Mouse (Mus musculus) heart, embryonic 16.5 days (tissue): ENCODE results near the gene Btbd9. TPM values are rescaled to one million over a fixed set of nuclear protein-coding genes. Genes with fewer than 3 reads are reported as not detected.

Experiments used
- ATAC-seq: fragments of 200-750 bp; cut with Nextera tagmentation; replicated peaks from 2 replicates; pipeline ENCODE4 v1.8.0; 2017; ENCODE audit warnings: moderate number of reproducible peaks; ENCODE audit not compliant: insufficient read depth, low FRiP score; ENCODE audit errors: extremely low read depth
- H3K27ac ChIP-seq: fragments of 300-500 bp; sonication (generic); 2 replicates; pipeline ENCODE4 v1.5.1; 2014; ENCODE audit warnings: mild to moderate bottlenecking, low read length, control low read depth, moderate library complexity
- H3K27me3 ChIP-seq: fragments of 300-500 bp; sonication (generic); 2 replicates; pipeline ENCODE4 v1.6.1; 2014; ENCODE audit warnings: low read length, mixed read lengths; ENCODE audit not compliant: control insufficient read depth, insufficient read depth
- H3K36me3 ChIP-seq: fragments of 300-500 bp; sonication (generic); 2 replicates; pipeline ENCODE4 v1.6.1; 2014; ENCODE audit not compliant: control insufficient read depth, insufficient read depth
- H3K4me1 ChIP-seq: fragments of 300-500 bp; sonication (generic); 2 replicates; pipeline ENCODE4 v1.6.1; 2014; ENCODE audit warnings: low read length, mixed read lengths; ENCODE audit not compliant: control insufficient read depth, insufficient read depth
- H3K4me2 ChIP-seq: fragments of 300-500 bp; sonication (generic); 2 replicates; pipeline ENCODE4 v1.6.1; 2014; ENCODE audit warnings: low read depth, mild to moderate bottlenecking, control low read depth, low read length
- H3K4me3 ChIP-seq: fragments of 300-500 bp; sonication (generic); 2 replicates; pipeline ENCODE4 v1.5.1; 2014; ENCODE audit warnings: mild to moderate bottlenecking, control low read depth, low read length
- H3K9ac ChIP-seq: fragments of 300-500 bp; sonication (generic); 2 replicates; pipeline ENCODE4 v1.6.1; 2014; ENCODE audit warnings: low read length, control low read depth
- H3K9me3 ChIP-seq: fragments of 300-500 bp; sonication (generic); replicated peaks from 2 replicates; pipeline ENCODE4 v1.6.1; 2016; ENCODE audit warnings: low read length; ENCODE audit not compliant: control insufficient read depth
- WGBS: fragments of 180-500 bp; shearing (Covaris S2); extraction: QIAGEN DNeasy Blood & Tissue Kit; methylation state at CpG from one replicate; pipeline ENCODE4 v1.1.7; 2014; 5-methylcytosine and 5-hydroxymethylcytosine counted together
- polyA plus RNA-seq: library from polyadenylated mRNA; unstranded; fragments of >200 nt; fragmentation: Nextera tagmentation; extraction: Ambion mirVana; gene quantifications from 2 replicates; pipeline ENCODE4 v1.2.1, GENCODE M21; 2015

Gene Btbd9
- polyA plus RNA-seq, 1 experiment from 2014 or later: 38.9 TPM

DNA sequence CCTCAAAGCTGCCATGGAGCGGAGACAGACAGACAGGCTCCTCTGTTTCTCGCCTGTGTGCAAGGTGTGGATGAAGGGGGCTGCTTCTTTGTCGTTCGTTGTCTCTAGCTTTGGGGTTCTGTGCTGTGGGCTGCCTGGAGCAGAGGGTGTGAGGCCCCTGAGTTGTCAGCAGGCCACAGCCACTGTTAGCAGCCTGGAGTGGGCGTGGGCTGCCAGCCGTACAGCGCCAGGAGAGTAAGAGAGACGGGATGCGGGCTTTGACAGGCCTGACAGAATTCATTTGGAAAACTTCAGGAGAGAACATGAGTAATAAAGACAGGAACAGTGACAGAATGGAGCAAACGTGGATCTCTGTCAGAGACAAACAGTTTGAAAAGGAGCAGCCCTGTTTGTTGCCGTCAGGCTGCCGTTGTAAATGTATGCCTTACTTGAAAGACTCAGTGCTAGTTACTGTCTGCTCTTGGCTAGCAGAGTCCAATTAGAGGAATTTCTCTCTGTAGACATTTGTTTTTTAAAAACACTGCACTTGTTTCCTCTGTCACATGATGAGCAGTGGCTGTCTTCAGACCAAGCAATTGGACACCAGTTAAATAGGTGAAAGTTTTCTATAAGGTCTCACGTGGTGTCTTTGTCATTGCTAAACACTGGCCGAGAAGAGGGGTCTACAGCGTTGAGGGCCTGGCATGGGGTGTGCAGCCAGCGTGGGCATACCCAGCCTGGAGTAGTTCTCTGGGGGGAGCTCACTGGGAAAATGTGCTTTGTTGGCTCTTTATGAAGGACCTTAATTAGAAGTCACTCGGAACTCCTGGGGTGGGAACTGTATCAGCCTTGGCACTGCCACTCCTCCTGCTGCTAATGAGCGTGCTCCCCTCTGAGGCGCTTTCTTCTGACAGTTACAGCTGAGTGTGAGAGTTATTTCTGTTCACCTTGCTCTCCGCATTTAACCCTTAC is 388.0 kb downstream of the Btbd9 start:
- no peaks in the 10 kb centered on the region for H3K27me3 ChIP-seq
- peak overlapping the region; percentile 6 for H3K4me3 ChIP-seq
- peaks cover 53% of the 10 kb centered on the region for H3K4me1 ChIP-seq
- peak; percentile 76 for ATAC-seq
- WGBS: 24% methylated on average over 20 of the region's 20 CpGs
- H3K27ac ChIP-seq: peak overlapping the region; percentile 91
- H3K4me2 ChIP-seq: peak overlapping the region; percentile 51
- peaks cover 4% of the 10 kb centered on the region for H3K36me3 ChIP-seq
- H3K9me3 ChIP-seq: no peaks in the 10 kb centered on the region
- peak overlapping the region; percentile 53 for H3K9ac ChIP-seq

DNA sequence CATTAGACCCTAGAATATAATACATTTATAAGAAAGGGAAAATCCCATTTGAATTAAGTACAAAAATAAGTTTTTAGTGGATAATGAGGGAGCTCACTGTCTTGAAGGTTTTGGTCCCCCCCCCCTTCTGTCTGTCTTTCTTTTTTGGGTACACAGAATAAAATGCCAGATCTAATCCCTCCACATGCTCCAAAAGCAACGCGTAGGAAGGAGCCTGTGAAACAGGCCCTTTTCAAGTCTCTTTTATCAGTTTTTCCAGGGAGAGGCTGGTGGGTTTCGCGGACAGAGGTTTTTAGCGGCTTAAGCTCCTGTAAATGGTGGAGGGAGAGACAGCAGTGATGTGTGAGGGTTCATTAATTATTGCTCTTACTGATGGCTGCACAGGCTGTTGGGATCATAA is 388.7 kb downstream of the Btbd9 start:
- no peak for ATAC-seq
- Histone ChIP-seq H3K36me3 (peaks cover 2% of the 10 kb centered on the region), H3K27ac (peak overlapping the region; percentile 91), H3K4me3 (no peak overlapping the region), H3K9me3 (no peaks in the 10 kb centered on the region), H3K9ac (peak overlapping the region; percentile 53), H3K27me3 (no peaks in the 10 kb centered on the region), H3K4me2 (no peak overlapping the region; the same call in 1 of the 2 replicates), H3K4me1 (peaks cover 46% of the 10 kb centered on the region)
- WGBS: 35% methylated on average over 5 of the region's 5 CpGs

DNA sequence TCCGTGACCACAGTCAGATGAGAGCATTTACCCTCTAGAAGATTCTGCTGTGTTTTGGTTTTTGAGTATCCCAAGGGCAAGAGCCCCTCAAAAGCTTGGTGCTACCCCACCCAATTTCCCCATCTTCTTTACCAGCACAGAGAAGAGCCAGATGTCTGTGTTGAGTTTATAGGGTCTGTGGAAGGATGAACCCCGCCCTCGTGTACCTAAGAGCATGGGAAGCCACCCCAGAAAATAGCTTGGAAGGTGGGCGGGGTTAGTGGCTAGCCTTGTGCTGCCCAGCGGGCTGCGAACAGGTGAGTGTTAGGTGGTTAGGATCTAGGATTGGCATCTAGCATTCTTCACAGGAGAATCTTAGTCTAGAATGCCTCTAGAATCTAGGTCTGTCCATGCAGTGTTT is 389.1 kb downstream of the Btbd9 start:
- Histone ChIP-seq H3K27ac (no peak overlapping the region), H3K36me3 (no peaks in the 10 kb centered on the region), H3K9me3 (no peaks in the 10 kb centered on the region), H3K4me1 (peaks cover 46% of the 10 kb centered on the region), H3K27me3 (no peaks in the 10 kb centered on the region), H3K4me2 (no peak overlapping the region), H3K9ac (no peak overlapping the region), H3K4me3 (no peak overlapping the region)
- no peak for ATAC-seq
- WGBS: 86% methylated on average over 6 of the region's 6 CpGs

DNA sequence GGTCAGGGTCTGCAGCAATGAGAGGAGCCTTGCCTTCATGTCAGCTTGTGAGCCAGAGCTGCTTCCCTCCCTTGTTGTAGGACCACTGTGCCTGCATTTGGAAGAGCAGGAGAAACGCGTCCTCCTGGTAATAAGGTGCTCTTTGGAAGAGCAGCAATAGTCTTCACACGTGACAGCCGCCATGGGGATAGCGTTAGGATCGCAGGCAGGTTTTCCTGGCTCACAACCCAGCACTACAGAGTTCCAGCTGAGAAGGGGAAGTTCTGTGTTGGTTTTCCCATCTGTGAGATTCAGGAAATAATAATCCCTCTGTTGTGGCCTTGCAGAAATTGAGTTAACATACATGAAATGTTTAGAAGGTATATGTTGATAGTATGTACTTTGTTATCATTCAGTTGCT is 392.7 kb downstream of the Btbd9 start:
- Histone ChIP-seq H3K27me3 (no peaks in the 10 kb centered on the region), H3K4me1 (peaks cover 19% of the 10 kb centered on the region), H3K36me3 (no peaks in the 10 kb centered on the region), H3K4me3 (no peak overlapping the region), H3K27ac (no peak overlapping the region), H3K4me2 (no peak overlapping the region), H3K9me3 (no peaks in the 10 kb centered on the region), H3K9ac (no peak overlapping the region)
- no peak for ATAC-seq
- WGBS: 88% methylated on average over 6 of the region's 6 CpGs

DNA sequence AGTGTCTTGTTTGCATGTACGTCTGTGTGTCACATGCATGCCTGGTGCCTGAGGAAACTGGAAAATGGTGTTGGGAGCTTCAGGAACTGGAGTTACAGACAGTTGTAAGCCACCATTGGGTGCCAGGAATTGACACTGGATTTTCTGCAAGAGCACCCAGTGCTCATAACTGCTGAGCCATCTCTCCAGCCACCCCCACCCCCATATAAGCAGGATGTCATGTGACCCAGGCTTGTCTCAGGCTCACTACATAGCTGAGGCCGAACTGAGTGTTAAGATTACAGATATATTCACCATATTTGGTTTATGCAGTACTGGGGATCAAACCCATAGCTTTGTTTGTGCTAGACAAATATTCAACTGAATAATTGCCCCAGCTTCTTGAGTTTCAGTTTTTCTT is 394.2 kb downstream of the Btbd9 start:
- Histone ChIP-seq H3K27ac (no peak overlapping the region), H3K27me3 (no peaks in the 10 kb centered on the region), H3K4me2 (no peak overlapping the region), H3K4me1 (peaks cover 18% of the 10 kb centered on the region), H3K9me3 (no peaks in the 10 kb centered on the region), H3K4me3 (no peak overlapping the region), H3K36me3 (no peaks in the 10 kb centered on the region), H3K9ac (no peak overlapping the region)
- WGBS: 49% methylated on average over 2 of the region's 2 CpGs
- ATAC-seq: no peak

DNA sequence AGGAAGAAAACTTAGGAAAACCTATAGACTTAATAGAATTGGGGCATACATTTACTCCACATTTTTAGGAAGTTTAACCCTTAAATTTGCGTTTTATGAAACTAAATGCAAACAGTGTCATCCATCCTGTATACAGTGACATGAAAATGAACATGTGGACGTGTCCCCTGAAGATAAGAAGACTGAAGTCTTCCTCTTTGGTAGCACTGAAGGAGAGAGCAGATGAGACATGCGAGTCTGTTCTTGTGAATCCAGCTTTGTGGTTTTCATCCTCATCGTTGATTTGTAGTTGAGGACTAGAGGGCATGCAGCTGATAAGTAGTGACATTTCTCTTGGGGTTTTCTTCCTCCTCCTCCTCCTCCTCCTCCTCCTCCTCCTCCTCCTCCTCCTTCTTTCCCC is 394.7 kb downstream of the Btbd9 start:
- Histone ChIP-seq H3K27ac (no peak overlapping the region), H3K9ac (no peak overlapping the region), H3K4me2 (no peak overlapping the region), H3K36me3 (no peaks in the 10 kb centered on the region), H3K27me3 (no peaks in the 10 kb centered on the region), H3K4me3 (no peak overlapping the region), H3K9me3 (no peaks in the 10 kb centered on the region), H3K4me1 (peaks cover 17% of the 10 kb centered on the region)
- WGBS: 61% methylated on average over 4 of the region's 4 CpGs
- ATAC-seq: no peak

DNA sequence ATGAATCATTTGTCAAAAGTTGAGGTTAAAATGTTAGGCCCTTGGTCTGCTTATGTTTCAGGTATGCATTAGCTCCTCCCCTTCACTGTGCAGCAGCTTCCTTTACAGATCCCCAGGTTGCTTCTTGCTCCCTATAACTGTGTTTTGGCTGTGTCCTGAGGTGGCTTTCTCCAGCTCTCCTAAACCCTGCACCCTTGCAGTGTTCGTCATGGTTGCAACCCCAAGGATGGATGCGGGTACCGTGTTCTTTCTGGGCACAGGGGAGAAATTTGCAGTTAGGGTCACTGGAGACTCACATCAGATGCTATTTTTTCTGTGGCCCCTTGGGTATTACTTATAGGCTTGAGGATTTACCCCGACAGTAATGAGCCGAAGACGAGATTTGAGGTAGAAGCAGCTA is 396.1 kb downstream of the Btbd9 start:
- Histone ChIP-seq H3K9me3 (no peaks in the 10 kb centered on the region), H3K27ac (no peak overlapping the region), H3K9ac (no peak overlapping the region), H3K36me3 (no peaks in the 10 kb centered on the region), H3K4me2 (no peak overlapping the region), H3K4me1 (peaks cover 17% of the 10 kb centered on the region), H3K27me3 (no peaks in the 10 kb centered on the region), H3K4me3 (no peak overlapping the region)
- ATAC-seq: no peak
- WGBS: 87% methylated on average over 6 of the region's 6 CpGs

DNA sequence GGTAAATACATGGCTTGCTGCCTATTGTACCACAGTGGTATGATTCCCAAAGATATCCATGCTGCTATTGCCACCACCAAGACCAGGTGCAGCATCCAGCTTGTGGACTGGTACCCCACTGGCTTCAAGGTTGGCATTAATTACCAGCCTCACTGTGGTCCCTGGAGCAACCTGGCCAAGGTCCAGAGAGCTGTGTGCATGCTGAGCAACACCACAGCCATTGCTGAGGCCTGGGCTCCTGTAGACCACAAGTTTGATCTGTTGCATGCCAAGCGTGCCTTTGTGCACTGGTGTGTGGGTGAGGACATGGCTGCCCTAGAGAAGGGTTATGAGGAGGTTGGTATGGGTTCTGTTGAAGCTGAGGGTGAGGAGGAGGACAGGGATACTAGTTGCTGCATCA is 397.9 kb downstream of the Btbd9 start:
- no peak for ATAC-seq
- 86% methylated on average over 1 of the region's 1 CpGs for WGBS
- Histone ChIP-seq H3K36me3 (no peaks in the 10 kb centered on the region), H3K4me3 (no peak overlapping the region), H3K4me1 (peaks cover 17% of the 10 kb centered on the region), H3K27me3 (no peaks in the 10 kb centered on the region), H3K4me2 (no peak overlapping the region), H3K9ac (no peak overlapping the region), H3K9me3 (no peaks in the 10 kb centered on the region), H3K27ac (no peak overlapping the region)

DNA sequence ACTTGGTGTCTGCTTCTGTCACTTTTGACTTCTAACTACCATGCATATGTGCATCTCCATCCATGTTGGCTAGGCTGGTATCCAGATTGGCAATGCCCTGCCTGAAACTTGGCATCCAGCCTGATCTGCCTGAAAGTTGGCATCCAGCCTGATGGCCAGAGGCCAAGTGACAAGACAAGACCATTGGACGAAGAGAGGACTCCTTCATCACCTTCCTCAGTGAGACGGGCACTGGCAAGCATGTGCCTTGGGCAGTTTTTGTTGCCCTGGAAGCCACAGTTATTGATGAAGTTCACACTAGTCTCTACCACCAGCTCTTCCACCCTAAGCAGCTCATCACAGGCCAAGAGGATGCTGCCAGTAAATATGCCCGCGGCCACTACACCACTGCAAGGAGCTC is 398.9 kb downstream of the Btbd9 start:
- no peak for ATAC-seq
- H3K4me3 ChIP-seq: no peak overlapping the region
- H3K27me3 ChIP-seq: no peaks in the 10 kb centered on the region
- H3K9me3 ChIP-seq: no peaks in the 10 kb centered on the region
- peaks cover 17% of the 10 kb centered on the region for H3K4me1 ChIP-seq
- H3K27ac ChIP-seq: no peak overlapping the region
- no peak overlapping the region for H3K4me2 ChIP-seq
- no peak overlapping the region for H3K9ac ChIP-seq
- WGBS: 59% methylated on average over 4 of the region's 4 CpGs
- H3K36me3 ChIP-seq: no peaks in the 10 kb centered on the region
